Mouse (Mus musculus): ENCODE measurements around the gene Tmem169.

Gene Tmem169

GRCm38 (mm10) chr1:72326162-72326821 is 42.1 kb downstream of the Tmem169 start:
- DNase-seq (ENCODE audit: low read depth): no peak

DNA sequence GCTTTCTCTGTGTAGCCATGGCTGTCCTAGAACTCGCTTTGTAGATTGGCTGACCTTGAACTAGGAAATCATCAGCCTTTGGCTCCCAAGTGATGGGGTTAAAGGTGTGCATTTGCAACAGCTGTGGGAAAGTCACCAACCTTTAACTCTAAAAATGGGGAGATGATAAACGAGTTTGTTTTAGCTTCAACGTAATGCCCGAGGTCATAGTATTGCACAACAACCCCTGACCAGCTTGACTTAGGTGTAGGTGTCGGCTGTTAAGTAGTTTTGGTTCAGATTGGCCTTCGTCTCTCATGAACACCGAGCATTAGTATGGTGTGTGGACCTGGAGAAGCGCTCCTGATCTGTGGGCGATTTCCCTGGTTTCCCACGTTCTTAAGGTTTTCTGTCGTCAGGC is 50.6 kb downstream of the Tmem169 start:
- no peak for DNase-seq (ENCODE audit: low read depth)

- no peak for DNase-seq (ENCODE audit: low read depth)
Measured at GRCm38 (mm10) chr1:72336780-72337179, 52.6 kb downstream of the Tmem169 start.

GRCm38 (mm10) chr1:72338341-72338740 is 54.2 kb downstream of the Tmem169 start:
- DNase-seq (ENCODE audit: low read depth): no peak

DNA sequence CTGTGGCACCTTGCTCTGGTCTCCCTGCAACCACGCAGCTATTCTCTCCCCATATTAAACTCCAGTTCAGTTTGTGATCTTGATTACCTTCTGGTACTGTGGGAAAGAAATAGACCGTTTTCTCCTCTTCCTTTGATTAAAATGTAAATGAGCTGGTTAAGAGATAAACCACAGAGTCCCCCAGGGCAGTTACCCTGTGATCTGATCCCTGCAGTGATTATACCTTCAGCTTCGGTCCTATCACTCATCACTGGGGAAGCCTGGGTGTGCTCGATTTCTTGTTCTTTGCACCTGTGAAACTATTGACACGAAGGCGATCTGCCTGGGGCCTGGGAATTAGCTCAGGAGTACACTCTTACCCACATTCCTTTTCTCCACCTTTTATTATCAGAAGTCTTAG is 63.7 kb downstream of the Tmem169 start:
- no peak for DNase-seq (ENCODE audit: low read depth)

Measured in naive thymus-derived CD4-positive, alpha-beta T cell, adult 2 months (primary cell).